Mouse (Mus musculus): ENCODE results near the gene Fgf2. TPM values are rescaled to one million over a fixed set of nuclear protein-coding genes. Genes with fewer than 3 reads are reported as not detected.

Gene Fgf2
- polyA plus RNA-seq, 1 experiment from 2014 or later: 6.0 TPM

GRCm38 (mm10) chr3:37430359-37430758 is 82.2 kb downstream of the Fgf2 start:
- Histone ChIP-seq H3K4me1 (ENCODE audit: control insufficient read depth, insufficient read depth, low read length) (no peaks in the 10 kb centered on the region), H3K9me3 (ENCODE audit: control insufficient read depth, low read length) (no peaks in the 10 kb centered on the region)
- no peak for ATAC-seq (ENCODE audit: low read depth)

GRCm38 (mm10) chr3:37439770-37440169 is 91.6 kb downstream of the Fgf2 start:
- H3K4me1 ChIP-seq (ENCODE audit: control insufficient read depth, insufficient read depth, low read length): no peaks in the 10 kb centered on the region
- ATAC-seq (ENCODE audit: low read depth) (no peak), DNase-seq (ENCODE audit: low spot score) (peak; percentile 19)
- H3K4me3 ChIP-seq (ENCODE audit: low read depth, low read length): no peak overlapping the region
- 68% methylated on average over 1 of the region's 1 CpGs for WGBS
- peaks cover 55% of the 10 kb centered on the region for H3K36me3 ChIP-seq (ENCODE audit: control insufficient read depth, insufficient read depth, low read length)
- H3K27me3 ChIP-seq (replicated peaks; ENCODE audit: control insufficient read depth, insufficient read depth, low read length): no peaks in the 10 kb centered on the region
- H3K9me3 ChIP-seq (ENCODE audit: control insufficient read depth, low read length): no peaks in the 10 kb centered on the region
- no peak overlapping the region for H3K4me2 ChIP-seq (ENCODE audit: low read depth, low read length)
- H3K27ac ChIP-seq (replicated peaks; ENCODE audit: low read depth, low read length): no peak overlapping the region
- H3K9ac ChIP-seq (ENCODE audit: low read depth, low read length): no peak overlapping the region

More at GRCm38 (mm10) chr3:37430359-37430758, 82.2 kb downstream of the Fgf2 start:
- Histone ChIP-seq H3K36me3 (ENCODE audit: control insufficient read depth, insufficient read depth, low read length) (peaks cover 57% of the 10 kb centered on the region), H3K4me2 (ENCODE audit: low read depth, low read length) (no peak overlapping the region), H3K4me3 (ENCODE audit: low read depth, low read length) (no peak overlapping the region), H3K27me3 (replicated peaks; ENCODE audit: control insufficient read depth, insufficient read depth, low read length) (no peaks in the 10 kb centered on the region), H3K9ac (ENCODE audit: low read depth, low read length) (no peak overlapping the region), H3K27ac (replicated peaks; ENCODE audit: low read depth, low read length) (no peak overlapping the region)
- DNase-seq (ENCODE audit: low spot score): no peak

GRCm38 (mm10) chr3:37443409-37443808 is 95.3 kb downstream of the Fgf2 start:
- Histone ChIP-seq H3K27ac (replicated peaks; ENCODE audit: low read depth, low read length) (no peak overlapping the region), H3K27me3 (replicated peaks; ENCODE audit: control insufficient read depth, insufficient read depth, low read length) (no peaks in the 10 kb centered on the region), H3K36me3 (ENCODE audit: control insufficient read depth, insufficient read depth, low read length) (peaks cover 34% of the 10 kb centered on the region), H3K9ac (ENCODE audit: low read depth, low read length) (no peak overlapping the region), H3K4me2 (ENCODE audit: low read depth, low read length) (no peak overlapping the region), H3K4me1 (ENCODE audit: control insufficient read depth, insufficient read depth, low read length) (no peaks in the 10 kb centered on the region), H3K4me3 (ENCODE audit: low read depth, low read length) (no peak overlapping the region), H3K9me3 (ENCODE audit: control insufficient read depth, low read length) (no peaks in the 10 kb centered on the region)
- no peak for ATAC-seq (ENCODE audit: low read depth)
- DNase-seq (ENCODE audit: low spot score): no peak
- WGBS: 96% methylated on average over 2 of the region's 2 CpGs

GRCm38 (mm10) chr3:37455992-37456391 is 107.8 kb downstream of the Fgf2 start:
- Histone ChIP-seq H3K4me1 (ENCODE audit: control insufficient read depth, insufficient read depth, low read length) (no peaks in the 10 kb centered on the region), H3K27ac (replicated peaks; ENCODE audit: low read depth, low read length) (no peak overlapping the region), H3K4me2 (ENCODE audit: low read depth, low read length) (no peak overlapping the region), H3K9me3 (ENCODE audit: control insufficient read depth, low read length) (no peaks in the 10 kb centered on the region), H3K36me3 (ENCODE audit: control insufficient read depth, insufficient read depth, low read length) (peaks cover 22% of the 10 kb centered on the region), H3K4me3 (ENCODE audit: low read depth, low read length) (no peak overlapping the region), H3K9ac (ENCODE audit: low read depth, low read length) (no peak overlapping the region), H3K27me3 (replicated peaks; ENCODE audit: control insufficient read depth, insufficient read depth, low read length) (no peaks in the 10 kb centered on the region)
- ATAC-seq (ENCODE audit: low read depth) (no peak), DNase-seq (ENCODE audit: low spot score) (no peak)
- 84% methylated on average over 1 of the region's 1 CpGs for WGBS

Other genes with a start within 250 kb of the Fgf2 start
- gene Il2, start 222.4 kb upstream of the Fgf2 start, polyA plus RNA-seq (2014; fragmentation: Nextera tagmentation; extraction: Ambion mirVana): 0.28 and 0.75 TPM in 2 replicates
- gene Il21, start 115.7 kb upstream of the Fgf2 start, polyA plus RNA-seq (2014; fragmentation: Nextera tagmentation; extraction: Ambion mirVana): not detected in 2 replicates
- gene Bbs12, start 35.8 kb upstream of the Fgf2 start, polyA plus RNA-seq (2014; fragmentation: Nextera tagmentation; extraction: Ambion mirVana): 7.0 and 9.4 TPM in 2 replicates
- gene Cetn4, start 35.6 kb upstream of the Fgf2 start, polyA plus RNA-seq (2014; fragmentation: Nextera tagmentation; extraction: Ambion mirVana): 2.3 and 3.5 TPM in 2 replicates
- 29.0 and 32.9 TPM in 2 replicates for gene Spata5, start 71.5 kb downstream of the Fgf2 start, polyA plus RNA-seq (2014; fragmentation: Nextera tagmentation; extraction: Ambion mirVana)
- gene Nudt6, start 71.9 kb downstream of the Fgf2 start, polyA plus RNA-seq (2014; fragmentation: Nextera tagmentation; extraction: Ambion mirVana): 4.7 and 6.7 TPM in 2 replicates